Comparison of ENCODE assay signal across 9 mouse cellular contexts in the genomic region with DNA sequence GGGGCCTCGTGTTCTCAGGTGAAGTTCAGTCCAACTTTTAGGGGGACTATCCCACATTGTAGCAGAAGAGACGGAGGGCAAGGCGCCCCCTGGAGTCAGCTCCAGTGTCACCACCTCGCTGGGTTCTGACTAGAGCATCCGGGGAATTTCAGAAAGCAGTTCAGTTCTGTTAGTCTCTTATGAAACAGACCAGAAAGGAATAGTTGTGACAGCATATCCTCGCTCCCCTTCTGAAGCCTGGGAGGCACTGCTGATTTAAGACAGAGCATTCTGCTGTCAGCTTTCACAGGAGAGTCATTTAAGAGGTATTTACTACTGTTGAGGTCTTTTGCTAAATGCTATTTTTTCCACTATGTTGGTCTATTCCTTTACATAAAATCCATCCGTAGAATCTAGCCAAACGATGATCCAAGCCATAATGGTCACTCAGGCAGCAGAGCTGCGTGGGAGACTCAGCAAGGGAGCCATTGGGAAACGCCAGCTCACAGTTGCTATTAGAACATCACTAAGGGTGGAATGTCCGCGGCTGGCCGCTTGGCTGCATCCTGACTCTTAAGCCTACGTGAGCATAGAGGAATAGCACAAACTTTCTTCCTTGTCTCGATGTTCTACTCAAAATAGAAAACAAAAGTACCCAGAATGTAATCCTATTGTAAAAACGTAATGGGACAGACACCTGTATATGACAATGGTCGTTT.
"Had no signal": no experiment of that assay in that cellular context is flagged by ENCODE, and none has a peak within 500 bp of the region (broad histone marks: within the 10 kb centered on the region; RNA-seq: fewer than 3 reads in every experiment).

No protein-coding gene starts in this region.

- H3K4me1 ChIP-seq: limb, embryonic 13.5 days had no signal

- H3K4me2 ChIP-seq: limb, embryonic 13.5 days; lung, embryonic 15.5 days; midbrain, embryonic 11.5 days had no signal

- H3K9ac ChIP-seq: limb, embryonic 13.5 days; lung, embryonic 15.5 days had no signal

- DNase-seq: kidney, adult 11 months; kidney, adult 9 months; kidney, postnatal 14 days; left cerebral cortex, postnatal 4 days; thymus, adult 2 months had no signal

- H3K27ac ChIP-seq: limb, embryonic 13.5 days; lung, embryonic 15.5 days had no signal

- H3K9me3 ChIP-seq: limb, embryonic 13.5 days; lung, embryonic 15.5 days had no signal

- ATAC-seq: midbrain, embryonic 16.5 days had no signal

- H3K27me3 ChIP-seq: limb, embryonic 13.5 days; lung, embryonic 15.5 days had no signal

- H3K36me3 ChIP-seq: limb, embryonic 13.5 days had no signal

- H3K4me3 ChIP-seq: limb, embryonic 13.5 days; lung, embryonic 15.5 days had no signal
